Mouse (Mus musculus) embryonic facial prominence, embryonic 15.5 days (tissue): ENCODE measurements around the gene Cyb5r3. TPM values are rescaled to one million over a fixed set of nuclear protein-coding genes. Genes with fewer than 3 reads are reported as not detected.

ENCODE experiments used
- ATAC-seq: fragments of 200-750 bp; cut with Nextera tagmentation; 2 replicates; pipeline ENCODE4 v1.8.0; 2017; ENCODE audit warnings: low read depth, moderate TSS enrichment; ENCODE audit not compliant: insufficient number of reproducible peaks, low FRiP score, low TSS enrichment
- H3K27ac ChIP-seq: fragments of 300-500 bp; sonication (generic); replicated peaks from 2 replicates; pipeline ENCODE4 v1.5.1; 2015; ENCODE audit warnings: mild to moderate bottlenecking, inconsistent platforms
- H3K27me3 ChIP-seq: fragments of 300-500 bp; sonication (generic); 2 replicates; pipeline ENCODE4 v1.6.1; 2015; ENCODE audit warnings: inconsistent platforms
- H3K36me3 ChIP-seq: fragments of 300-500 bp; sonication (generic); 2 replicates; pipeline ENCODE4 v1.6.1; 2015; ENCODE audit warnings: mild to moderate bottlenecking, inconsistent platforms
- H3K4me1 ChIP-seq: fragments of 300-500 bp; sonication (generic); 2 replicates; pipeline ENCODE4 v1.6.1; 2015; ENCODE audit warnings: inconsistent platforms
- H3K4me2 ChIP-seq: fragments of 300-500 bp; sonication (generic); replicated peaks from 2 replicates; pipeline ENCODE4 v1.6.1; 2015; ENCODE audit warnings: mild to moderate bottlenecking, inconsistent platforms
- H3K4me3 ChIP-seq: fragments of 300-500 bp; sonication (generic); replicated peaks from 2 replicates; pipeline ENCODE4 v1.5.1; 2015; ENCODE audit warnings: mild to moderate bottlenecking, inconsistent platforms
- H3K9ac ChIP-seq: fragments of 300-500 bp; sonication (generic); 2 replicates; pipeline ENCODE4 v1.6.1; 2015; ENCODE audit warnings: inconsistent platforms
- H3K9me3 ChIP-seq: fragments of 300-500 bp; sonication (generic); replicated peaks from 2 replicates; pipeline ENCODE4 v1.6.1; 2016; ENCODE audit warnings: inconsistent platforms
- WGBS: fragments of 180-500 bp; shearing (Covaris S2); methylation state at CpG from one replicate; pipeline ENCODE4 v1.1.7; 2015; 5-methylcytosine and 5-hydroxymethylcytosine counted together
- polyA plus RNA-seq: library from polyadenylated mRNA; unstranded; fragments of >200 nt; fragmentation: Nextera tagmentation; extraction: Ambion mirVana; gene quantifications from 2 replicates; pipeline ENCODE4 v1.2.1, GENCODE M21; 2015

The Cyb5r3 gene
- polyA plus RNA-seq, 1 experiment from 2014 or later, result 185 TPM

GRCm38 (mm10) chr15:83115071-83115470 is 57.3 kb downstream of the Cyb5r3 start:
- H3K36me3 ChIP-seq, result peaks cover 50% of the 10 kb centered on the region
- WGBS, result 75% methylated on average over 6 of the region's 6 CpGs
- no peak overlapping the region for H3K9ac ChIP-seq
- no peaks in the 10 kb centered on the region for H3K27me3 ChIP-seq
- peaks cover 6% of the 10 kb centered on the region for H3K4me1 ChIP-seq
- no peaks in the 10 kb centered on the region for H3K9me3 ChIP-seq
- H3K4me3 ChIP-seq, result no peak overlapping the region
- H3K27ac ChIP-seq, result no peak overlapping the region
- no peak for ATAC-seq
- no peak overlapping the region for H3K4me2 ChIP-seq

GRCm38 (mm10) chr15:83114106-83114505 is 58.3 kb downstream of the Cyb5r3 start:
- 83% methylated on average over 9 of the region's 9 CpGs for WGBS
- Histone ChIP-seq H3K36me3 (peaks cover 48% of the 10 kb centered on the region), H3K9me3 (no peaks in the 10 kb centered on the region), H3K4me1 (peaks cover 6% of the 10 kb centered on the region), H3K9ac (no peak overlapping the region), H3K4me3 (no peak overlapping the region), H3K27ac (no peak overlapping the region), H3K27me3 (no peaks in the 10 kb centered on the region), H3K4me2 (no peak overlapping the region)
- ATAC-seq, result no peak

- no peak overlapping the region for H3K4me2 ChIP-seq
Measured at GRCm38 (mm10) chr15:83112898-83113297, 59.5 kb downstream of the Cyb5r3 start.

GRCm38 (mm10) chr15:83111874-83112273 is 60.5 kb downstream of the Cyb5r3 start:
- ATAC-seq, result no peak
- Histone ChIP-seq H3K4me2 (no peak overlapping the region), H3K36me3 (peaks cover 28% of the 10 kb centered on the region), H3K9ac (no peak overlapping the region), H3K4me3 (no peak overlapping the region), H3K4me1 (peaks cover 3% of the 10 kb centered on the region), H3K9me3 (no peaks in the 10 kb centered on the region), H3K27ac (no peak overlapping the region), H3K27me3 (no peaks in the 10 kb centered on the region)
- 90% methylated on average over 7 of the region's 7 CpGs for WGBS

More at GRCm38 (mm10) chr15:83112898-83113297, 59.5 kb downstream of the Cyb5r3 start:
- Histone ChIP-seq H3K27me3 (no peaks in the 10 kb centered on the region), H3K4me3 (no peak overlapping the region), H3K27ac (no peak overlapping the region), H3K9ac (no peak overlapping the region), H3K4me1 (peaks cover 3% of the 10 kb centered on the region), H3K36me3 (peaks cover 39% of the 10 kb centered on the region), H3K9me3 (no peaks in the 10 kb centered on the region)
- ATAC-seq, result peak; percentile 27; the same call in 1 of the 2 replicates
- 8% methylated on average over 11 of the region's 11 CpGs for WGBS

GRCm38 (mm10) chr15:83111290-83111689 is 61.1 kb downstream of the Cyb5r3 start:
- 63% methylated on average over 6 of the region's 6 CpGs for WGBS
- no peak for ATAC-seq
- H3K27me3 ChIP-seq, result no peaks in the 10 kb centered on the region
- no peaks in the 10 kb centered on the region for H3K9me3 ChIP-seq
- peaks cover 3% of the 10 kb centered on the region for H3K4me1 ChIP-seq
- H3K36me3 ChIP-seq, result peaks cover 23% of the 10 kb centered on the region
- no peak overlapping the region for H3K4me2 ChIP-seq
- no peak overlapping the region for H3K4me3 ChIP-seq
- no peak overlapping the region for H3K27ac ChIP-seq
- H3K9ac ChIP-seq, result no peak overlapping the region

GRCm38 (mm10) chr15:83107814-83108213 is 64.6 kb downstream of the Cyb5r3 start:
- WGBS, result 39% methylated on average over 6 of the region's 6 CpGs
- H3K4me3 ChIP-seq, result no peak overlapping the region
- H3K36me3 ChIP-seq, result peaks cover 11% of the 10 kb centered on the region; the same call in 1 of the 2 replicates
- no peak overlapping the region for H3K4me2 ChIP-seq
- H3K9me3 ChIP-seq, result no peaks in the 10 kb centered on the region
- H3K4me1 ChIP-seq, result no peaks in the 10 kb centered on the region
- no peak overlapping the region for H3K27ac ChIP-seq
- no peaks in the 10 kb centered on the region for H3K27me3 ChIP-seq
- no peak for ATAC-seq
- no peak overlapping the region for H3K9ac ChIP-seq

GRCm38 (mm10) chr15:83106426-83106825 is 66.0 kb downstream of the Cyb5r3 start:
- no peak overlapping the region for H3K27ac ChIP-seq
- 69% methylated on average over 6 of the region's 6 CpGs for WGBS
- H3K9ac ChIP-seq, result no peak overlapping the region
- H3K4me2 ChIP-seq, result no peak overlapping the region
- H3K27me3 ChIP-seq, result no peaks in the 10 kb centered on the region
- H3K9me3 ChIP-seq, result no peaks in the 10 kb centered on the region
- H3K4me3 ChIP-seq, result no peak overlapping the region
- no peak for ATAC-seq
- H3K4me1 ChIP-seq, result no peaks in the 10 kb centered on the region
- peaks cover 11% of the 10 kb centered on the region; the same call in 1 of the 2 replicates for H3K36me3 ChIP-seq

Other genes starting within 250 kb of the Cyb5r3 start
- 10.5 and 11.1 TPM in 2 replicates for gene Tcf20, start 184.7 kb downstream of the Cyb5r3 start, polyA plus RNA-seq
- gene Nfam1, start 139.3 kb downstream of the Cyb5r3 start, polyA plus RNA-seq, result 5.2 and 6.1 TPM in 2 replicates
- 64.6 and 68.1 TPM in 2 replicates for gene Serhl, start 83.1 kb downstream of the Cyb5r3 start, polyA plus RNA-seq
- gene Rrp7a, start 49.8 kb downstream of the Cyb5r3 start, polyA plus RNA-seq, result 69.5 and 76.2 TPM in 2 replicates
- gene Poldip3, start 23.2 kb downstream of the Cyb5r3 start, polyA plus RNA-seq, result 142 and 147 TPM in 2 replicates
- 4.3 and 4.7 TPM in 2 replicates for gene A4galt, start 79.2 kb upstream of the Cyb5r3 start, polyA plus RNA-seq
- 51.1 and 54.1 TPM in 2 replicates for gene Arfgap3, start 177.7 kb upstream of the Cyb5r3 start, polyA plus RNA-seq